Mouse (Mus musculus) urinary bladder, adult 2 months (tissue): ENCODE measurements around the gene Nsun6. TPM values are rescaled to one million over a fixed set of nuclear protein-coding genes. Genes with fewer than 3 reads are reported as not detected.

Source experiments
- DNase-seq: peaks from one replicate; pipeline ENCODE4 v3.0.0; 2022; ENCODE audit warnings: low spot score
- polyA plus RNA-seq: library from polyadenylated mRNA; depleted of rRNA; stranded (reverse); fragments of >200 nt; gene quantifications from 2 replicates; pipeline ENCODE4 v1.2.3, GENCODE M21; 2012; rRNA removed

The Nsun6 gene
- polyA plus RNA-seq, 1 experiment, result 5.0 TPM

DNA sequence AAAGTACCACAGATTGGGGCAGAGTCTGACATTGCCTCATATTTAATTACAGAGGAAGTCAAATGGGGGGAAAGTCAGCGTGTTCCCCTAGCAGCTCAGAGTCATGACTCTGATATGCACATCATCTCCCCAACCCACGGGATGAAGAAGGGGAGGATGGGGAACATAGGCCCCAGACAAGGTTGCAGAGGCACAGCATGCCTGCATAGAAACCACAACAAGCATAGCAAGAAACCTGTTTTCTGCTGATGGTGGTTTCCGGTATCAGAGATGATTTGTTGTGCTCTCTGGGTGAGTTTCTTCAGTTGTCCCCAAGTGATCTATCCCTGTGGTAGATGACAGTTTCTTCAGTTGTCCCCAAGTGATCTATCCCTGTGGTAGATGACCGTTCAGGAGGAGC, 62.3 kb downstream of the Nsun6 start:
- DNase-seq, result no peak

GRCm38 (mm10) chr2:14989350-14989749, 65.5 kb downstream of the Nsun6 start:
- no peak for DNase-seq

GRCm38 (mm10) chr2:14988451-14988850, 66.4 kb downstream of the Nsun6 start:
- DNase-seq, result no peak

GRCm38 (mm10) chr2:14984029-14984428, 70.8 kb downstream of the Nsun6 start:
- no peak for DNase-seq

DNA sequence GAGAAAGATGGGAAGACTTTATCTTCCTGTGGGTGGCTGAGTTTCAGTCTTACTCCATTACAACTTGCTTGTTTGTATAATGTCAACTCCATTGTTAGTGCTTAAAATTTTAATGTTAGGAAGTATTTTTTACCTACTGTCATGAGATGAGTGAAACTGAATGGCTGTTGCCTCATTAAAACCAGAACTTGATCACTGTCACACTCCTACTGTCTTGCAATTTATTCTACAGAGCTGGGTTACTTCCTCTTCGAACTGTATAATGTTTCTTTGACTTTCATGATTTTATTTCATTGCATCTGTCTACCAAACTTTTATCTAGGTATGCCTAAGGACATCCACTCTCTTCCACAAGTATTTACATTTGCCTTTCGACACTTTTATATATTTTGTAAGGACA, 93.4 kb downstream of the Nsun6 start:
- DNase-seq, result no peak

- no peak for DNase-seq
Measured at GRCm38 (mm10) chr2:14960963-14961488, 93.8 kb downstream of the Nsun6 start.

DNA sequence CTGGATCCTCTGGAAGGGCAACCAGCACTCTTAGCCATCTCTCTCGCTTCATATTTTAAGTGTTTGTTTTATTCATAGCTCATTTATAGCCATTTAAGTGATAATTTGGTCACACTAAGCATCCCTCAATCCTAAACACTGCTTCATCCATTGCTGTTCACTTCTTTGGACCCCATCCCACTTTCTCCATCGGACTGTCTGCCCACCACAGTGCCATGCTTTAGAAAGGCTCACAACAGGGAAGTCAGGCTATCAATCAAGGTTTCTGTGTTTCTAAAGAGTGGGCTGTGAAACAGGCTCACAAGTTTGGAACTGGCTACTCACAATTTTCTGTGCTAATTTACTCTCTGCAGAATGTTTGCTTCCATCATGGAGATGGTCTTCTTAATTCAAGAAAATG, 101.8 kb downstream of the Nsun6 start:
- no peak for DNase-seq

Other genes with a start within 250 kb of the Nsun6 start
- 17.6 and 17.9 TPM in 2 replicates for gene Arl5b, start 5.7 kb downstream of the Nsun6 start, polyA plus RNA-seq